Mouse (Mus musculus) kidney, postnatal 4 days (tissue): Measurements from ENCODE around the gene Gm42674.

ENCODE experiments used
- DNase-seq, 2 experiments: peaks; one replicate each; pipeline ENCODE4 v3.0.0; 2021; ENCODE audit warnings: mixed read lengths in 2 of 2

Gene Gm42674

DNA sequence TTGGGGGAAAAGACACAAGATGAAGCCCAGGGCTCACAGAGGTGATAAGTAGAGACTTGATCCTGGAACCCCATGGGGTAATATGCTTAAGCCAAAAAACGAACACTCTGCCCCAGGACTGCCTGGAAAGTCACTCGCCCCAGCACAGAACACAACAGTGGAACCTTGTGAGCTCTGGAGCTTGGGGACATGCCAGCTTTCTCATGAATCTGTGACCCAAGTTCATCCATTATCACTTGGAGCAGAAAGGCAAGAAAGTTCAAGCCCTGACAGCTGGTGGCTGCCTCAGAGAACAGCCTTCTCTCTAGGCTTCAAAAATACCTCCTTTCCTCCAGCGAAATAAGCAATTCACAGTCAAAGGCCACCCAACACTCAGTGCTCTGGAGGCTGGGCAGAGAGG is 2.3 kb upstream of the Gm42674 start:
- DNase-seq: peak; percentile 31 to 51

DNA sequence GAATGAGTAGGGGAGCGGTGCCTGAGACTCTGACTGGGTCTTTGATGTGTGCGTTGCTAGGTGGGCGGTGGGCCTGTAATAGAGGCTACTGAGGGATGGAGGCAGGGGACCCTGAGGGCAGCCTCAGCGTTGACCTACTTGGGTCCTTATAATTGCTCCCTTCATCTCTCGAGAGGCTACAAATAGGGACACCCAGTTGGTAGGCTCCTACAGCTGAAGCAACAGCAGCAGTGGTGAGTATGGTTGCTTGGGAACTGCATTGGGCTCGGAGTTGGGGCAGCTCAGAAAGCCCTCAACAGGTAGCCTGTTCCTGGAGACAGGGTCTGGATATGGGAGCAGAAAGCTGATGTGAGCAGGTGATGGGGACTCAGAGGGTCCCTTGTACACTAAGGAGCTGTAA is 1.7 kb upstream of the Gm42674 start:
- DNase-seq: no peak

GRCm38 (mm10) chr3:90600458-90601195 is 1.1 kb upstream of the Gm42674 start:
- DNase-seq: no peak

GRCm38 (mm10) chr3:90603623-90604022 is 1.9 kb downstream of the Gm42674 start, which contains the start of gene S100a4:
Gene S100a4, plus strand, starts transcription at chr3:90603771.
- DNase-seq: peak in 1 of 2 experiments; percentile 41

GRCm38 (mm10) chr3:90604416-90604815 is 2.7 kb downstream of the Gm42674 start:
- peak; percentile 85 to 90 for DNase-seq

DNA sequence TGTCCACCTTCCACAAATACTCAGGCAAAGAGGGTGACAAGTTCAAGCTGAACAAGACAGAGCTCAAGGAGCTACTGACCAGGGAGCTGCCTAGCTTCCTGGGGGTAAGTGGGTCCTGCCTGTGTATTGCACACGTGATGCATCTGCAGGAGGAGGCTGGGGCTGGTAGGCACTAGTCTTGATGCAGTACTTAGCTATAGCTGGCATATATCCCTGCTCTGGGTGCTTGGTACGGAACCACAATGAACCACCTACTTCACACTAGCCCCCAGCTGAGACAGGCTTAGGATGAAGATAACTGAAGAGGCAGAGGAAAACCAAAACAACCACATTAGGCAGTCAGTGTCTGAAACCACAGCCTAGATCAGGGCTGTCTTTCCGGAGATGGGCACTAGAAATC is 3.3 kb downstream of the Gm42674 start:
- DNase-seq: no peak

GRCm38 (mm10) chr3:90605736-90606135 is 4.0 kb downstream of the Gm42674 start:
- no peak for DNase-seq

DNA sequence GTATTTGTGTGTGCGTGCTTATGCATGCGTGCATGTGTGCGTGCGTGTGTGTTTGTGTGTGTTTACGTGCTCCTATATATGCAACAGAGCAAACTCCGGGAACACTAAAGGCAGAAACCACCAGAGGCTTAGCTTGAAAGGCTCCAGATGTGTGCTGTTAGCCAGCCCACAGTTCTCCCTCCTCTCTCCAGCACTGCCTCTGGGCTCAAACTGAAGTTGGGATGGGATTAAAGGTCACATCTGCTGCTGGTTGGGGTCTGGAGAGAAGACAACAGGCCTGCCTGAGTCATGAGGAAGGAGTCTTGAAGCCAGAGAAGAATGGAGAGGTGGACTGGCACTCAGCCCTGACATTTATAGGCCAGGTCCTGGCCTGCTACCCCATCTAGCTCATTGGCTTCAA is 4.5 kb downstream of the Gm42674 start:
- DNase-seq: peak; percentile 54 to 64

DNA sequence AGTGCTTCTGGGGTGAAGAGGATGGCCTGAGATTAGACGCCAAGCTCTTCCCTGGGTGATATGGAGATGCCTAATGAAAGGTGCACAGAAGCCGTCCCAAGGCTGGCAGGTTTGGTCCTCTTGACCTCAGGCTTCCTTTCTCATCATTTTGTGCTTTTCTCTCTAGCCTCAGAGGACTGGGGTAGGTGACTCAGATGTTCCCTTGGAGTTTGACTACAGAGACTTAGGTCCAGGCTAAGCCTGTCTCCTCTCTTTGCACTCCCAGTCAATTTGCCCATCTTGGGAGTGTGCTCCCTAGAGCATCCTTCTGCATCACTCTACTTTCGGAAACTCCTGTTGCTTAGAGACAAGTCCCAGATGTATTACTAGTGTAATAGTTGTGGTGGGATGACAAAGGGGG is 5.7 kb downstream of the Gm42674 start:
- no peak for DNase-seq

GRCm38 (mm10) chr3:90608223-90608622 is 6.5 kb downstream of the Gm42674 start, which contains the start of gene S100a5:
Gene S100a5, plus strand, starts transcription at chr3:90608523.
- DNase-seq: no peak

- no peak for DNase-seq
Measured at GRCm38 (mm10) chr3:90609102-90609501, 7.4 kb downstream of the Gm42674 start.

DNA sequence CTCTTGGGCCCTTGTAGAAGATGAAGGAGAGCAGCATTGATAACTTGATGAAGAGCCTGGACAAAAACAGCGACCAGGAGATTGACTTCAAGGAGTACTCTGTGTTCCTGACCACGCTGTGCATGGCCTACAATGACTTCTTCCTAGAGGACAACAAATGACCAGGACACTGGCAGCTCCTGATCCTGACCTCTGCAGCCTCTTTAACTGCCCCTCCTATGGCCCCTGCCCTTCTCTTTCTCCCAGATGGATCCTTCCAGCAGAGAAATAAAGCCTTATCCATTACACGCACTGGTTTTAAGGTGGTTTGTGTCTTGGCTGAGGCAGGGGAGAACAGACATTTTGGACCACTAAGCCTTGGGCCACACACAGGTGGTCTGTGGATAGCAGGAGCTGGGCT is 9.8 kb downstream of the Gm42674 start:
- DNase-seq: no peak

- DNase-seq: peak in 1 of 2 experiments; percentile 36
Measured at GRCm38 (mm10) chr3:90612061-90612460, 10.4 kb downstream of the Gm42674 start.

DNA sequence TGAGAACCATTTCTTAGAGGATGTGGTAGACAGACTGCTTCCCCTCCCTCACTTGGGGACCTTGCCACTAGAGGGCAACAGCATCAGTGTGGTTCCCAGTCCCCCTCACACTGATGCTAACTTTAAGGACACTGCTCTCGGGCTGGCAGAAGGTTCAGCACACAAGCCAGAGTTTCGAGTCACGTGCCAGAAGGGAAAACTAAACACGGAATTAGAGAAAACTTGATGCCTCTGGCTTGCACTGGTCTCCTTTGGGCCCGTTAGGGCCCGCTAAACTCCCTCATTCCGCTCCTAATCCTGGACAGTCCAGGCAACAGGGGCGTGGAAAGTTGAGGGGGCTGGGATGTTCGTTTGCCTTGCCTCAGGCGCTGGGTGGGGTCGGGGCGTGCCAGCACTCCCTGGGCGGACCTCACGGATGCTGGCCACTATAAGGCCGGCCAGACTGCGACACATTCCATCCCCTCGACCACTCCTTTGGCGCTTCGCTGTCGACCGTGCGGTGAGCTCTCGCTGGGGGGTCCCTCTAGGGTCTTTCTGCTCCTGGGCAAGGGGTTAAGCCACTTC is 11.1 kb downstream of the Gm42674 start, which contains the start of gene S100a6:
TSS of gene S100a6 (plus strand) at position 155 of the 564 bp plus-strand sequence.
- peak; percentile 78 to 86 for DNase-seq

DNA sequence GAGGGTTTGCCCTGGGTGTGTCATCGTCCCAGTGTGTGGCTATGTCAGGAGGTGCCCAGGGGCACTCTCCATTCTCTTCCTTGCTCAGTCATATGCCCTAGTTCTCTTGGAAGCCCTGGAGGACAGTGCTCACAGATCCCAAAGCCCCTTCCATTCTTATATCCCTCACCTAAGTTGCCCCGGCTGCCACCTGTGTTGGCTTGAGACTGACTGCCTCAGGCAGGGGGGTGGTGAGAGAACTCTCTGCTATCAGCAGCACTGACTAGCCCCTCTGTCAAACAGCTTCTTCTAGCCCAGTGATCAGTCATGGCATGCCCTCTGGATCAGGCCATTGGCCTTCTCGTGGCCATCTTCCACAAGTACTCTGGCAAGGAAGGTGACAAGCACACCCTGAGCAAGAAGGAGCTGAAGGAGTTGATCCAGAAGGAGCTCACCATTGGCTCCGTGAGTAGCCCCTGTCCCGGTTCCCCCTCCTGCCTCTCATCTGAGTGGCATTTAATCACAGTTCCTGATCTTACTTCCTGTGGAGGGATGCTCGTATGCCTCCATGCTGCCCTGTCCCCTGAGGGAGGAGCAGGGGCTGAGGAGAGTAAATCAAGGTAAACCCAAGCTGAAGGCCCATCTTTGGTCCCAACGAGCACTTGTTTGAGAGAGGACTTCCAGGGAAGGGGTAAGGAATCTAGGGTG is 11.9 kb downstream of the Gm42674 start:
- DNase-seq: peak in 1 of 2 experiments; percentile 22

DNA sequence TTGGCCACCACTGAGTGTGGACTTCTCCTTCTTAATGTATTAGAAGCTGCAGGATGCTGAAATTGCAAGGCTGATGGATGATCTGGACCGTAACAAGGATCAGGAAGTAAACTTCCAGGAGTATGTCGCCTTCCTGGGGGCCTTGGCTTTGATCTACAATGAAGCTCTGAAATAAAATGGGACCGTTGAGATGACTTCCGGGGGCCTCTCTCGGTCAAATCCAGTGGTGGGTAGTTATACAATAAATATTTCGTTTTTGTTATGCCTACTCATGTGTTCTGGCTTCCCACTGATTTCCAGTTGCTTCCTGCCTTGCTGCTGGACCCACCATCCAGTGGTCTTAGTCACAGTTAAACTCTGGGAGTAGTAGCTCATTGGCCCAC is 12.4 kb downstream of the Gm42674 start:
- no peak for DNase-seq

GRCm38 (mm10) chr3:90614611-90615251 is 13.0 kb downstream of the Gm42674 start:
- DNase-seq: no peak

DNA sequence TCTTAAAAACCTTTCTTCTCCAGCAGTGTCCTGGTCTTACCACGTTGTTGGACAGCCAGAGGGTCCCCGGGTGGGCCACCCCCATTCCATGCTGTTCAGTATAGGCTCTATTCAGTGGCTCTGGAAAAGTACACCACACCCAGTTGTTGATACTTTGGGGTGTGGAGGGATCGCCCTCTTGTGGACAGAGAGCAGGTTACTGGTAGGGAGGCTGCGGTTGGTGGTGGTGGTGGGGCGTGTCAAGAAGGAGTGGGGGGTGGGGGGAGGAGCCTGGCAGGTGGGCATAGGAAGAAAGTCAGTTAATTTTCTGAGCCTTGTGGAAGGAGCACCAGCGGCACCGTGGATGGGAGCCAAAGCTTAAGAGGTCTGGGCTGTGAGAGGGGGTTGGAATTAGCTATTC is 13.7 kb downstream of the Gm42674 start:
- peak; percentile 82 to 88 for DNase-seq

DNA sequence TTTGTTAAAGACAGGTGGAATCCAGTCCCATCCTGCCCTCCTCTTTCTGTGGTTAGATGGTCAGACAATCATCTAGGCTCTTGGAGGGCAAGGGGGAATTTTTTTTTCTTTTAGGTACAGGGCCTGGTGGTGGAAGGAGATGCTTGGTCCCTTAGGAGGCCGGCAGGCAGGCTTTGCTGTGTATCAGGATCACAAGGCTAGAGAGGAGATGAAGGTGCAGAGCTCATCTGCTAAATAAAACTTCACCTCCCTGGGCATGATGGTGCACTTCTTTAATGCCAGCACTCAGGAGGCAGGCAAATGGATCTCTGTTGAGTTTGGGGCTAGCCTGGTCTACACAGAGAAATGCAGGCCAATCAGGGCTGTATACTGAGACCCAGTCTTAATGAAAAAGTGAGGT is 14.2 kb downstream of the Gm42674 start:
- no peak for DNase-seq

DNA sequence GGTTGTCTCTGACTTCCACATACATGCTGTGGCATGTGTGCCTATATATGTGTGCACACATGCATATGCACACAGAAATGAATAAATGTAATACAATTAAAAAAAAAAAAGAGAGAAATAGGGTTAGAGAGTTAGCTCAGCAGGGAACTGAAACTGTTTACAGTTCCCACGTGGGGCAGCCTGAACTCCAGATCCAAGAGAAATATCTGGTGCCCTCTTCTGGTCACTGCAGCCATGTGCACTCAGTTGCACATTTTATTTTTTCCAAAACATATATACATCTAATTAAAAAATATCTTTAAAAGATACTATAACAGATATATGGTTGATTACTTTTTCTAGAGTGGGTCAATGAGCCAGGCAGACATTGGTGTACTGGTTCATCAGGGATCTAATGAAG is 15.9 kb downstream of the Gm42674 start:
- no peak for DNase-seq

- no peak for DNase-seq
Measured at GRCm38 (mm10) chr3:90621552-90621951, 19.8 kb downstream of the Gm42674 start.

DNA sequence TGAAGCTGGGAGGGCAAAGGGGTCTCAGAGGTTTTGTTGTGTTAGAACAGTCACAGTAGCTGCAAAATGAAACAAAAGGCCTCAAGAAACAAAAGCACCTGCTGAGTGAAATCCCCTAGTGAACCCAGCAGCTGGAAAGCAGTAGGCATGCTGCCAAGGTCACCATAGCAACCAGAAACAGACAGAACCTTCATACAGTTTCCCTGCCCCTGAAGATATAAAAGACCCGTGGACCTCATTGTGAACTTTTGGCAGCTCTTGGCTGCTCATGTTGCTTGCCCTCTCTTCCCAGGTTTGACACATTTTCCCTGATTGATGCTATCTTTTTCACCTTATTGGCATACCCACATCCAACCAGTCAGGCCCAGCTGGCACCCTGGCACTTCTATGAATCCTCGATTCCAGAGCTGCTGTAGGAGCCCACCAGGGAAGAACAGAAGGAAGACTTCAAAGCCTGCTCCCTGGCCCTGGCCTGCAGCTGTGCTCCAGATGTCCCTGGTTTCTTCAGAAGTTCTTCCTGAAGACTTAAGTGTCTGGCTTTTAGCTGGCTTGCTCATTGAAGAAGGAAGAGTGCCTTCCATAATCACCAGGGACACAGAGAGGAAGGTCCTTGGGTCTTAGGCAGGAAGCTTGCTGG is 21.8 kb downstream of the Gm42674 start:
- DNase-seq: peak; percentile 84 to 87

DNA sequence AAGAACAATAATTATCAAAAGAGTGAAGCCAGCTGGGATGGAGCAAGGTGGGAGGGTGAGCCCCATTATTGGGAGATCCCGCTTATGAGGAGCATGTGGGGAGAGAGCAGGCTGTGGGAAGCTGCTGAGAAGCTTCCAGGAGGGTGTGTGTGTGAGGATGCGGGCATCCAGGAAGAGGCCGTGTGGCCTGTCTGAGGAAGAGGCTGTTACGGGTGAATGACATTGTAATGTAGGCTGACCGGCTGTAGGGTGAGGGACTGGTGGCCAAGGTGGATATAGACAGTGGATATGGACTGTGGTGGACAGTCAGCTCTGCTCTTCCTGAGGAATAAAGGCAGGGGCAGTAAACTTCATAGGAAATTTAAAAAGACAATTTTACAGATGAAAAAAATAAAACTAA is 23.8 kb downstream of the Gm42674 start:
- no peak for DNase-seq
